8 mouse cellular contexts compared by ENCODE assay signal in genomic region chr2:118972687-118973376, GRCm38 (mm10). TPM values are rescaled to one million over a fixed set of nuclear protein-coding genes. Genes with fewer than 3 reads are reported as not detected.
DNase-seq lines count a peak whose midpoint lies in the region; ATAC-seq and TF ChIP-seq lines count a peak whose summit lies in the region.

No protein-coding gene starts in this region.

- 0 out of 2 replicates have a peak, but pooled peaks have one; percentile 25 for TF ChIP-seq EP300 in heart, adult 2 months (IDR thresholded peaks at IDR 0.05; ENCODE audit: insufficient read depth, low read depth, low read length)

- TF ChIP-seq POLR2A in heart, adult 2 months (IDR thresholded peaks at IDR 0.05; ENCODE audit: insufficient read depth, low read depth, low read length): no peak

- WGBS in embryonic facial prominence, embryonic 13.5 days: under 1% methylated on average over 33 of the region's 33 CpGs
- WGBS in heart, adult 2 months: 2% methylated on average over 33 of the region's 33 CpGs
- 2% methylated on average over 33 of the region's 33 CpGs for WGBS in limb, embryonic 12.5 days
- 1% methylated on average over 33 of the region's 33 CpGs for WGBS in midbrain, embryonic 14.5 days

- peak; percentile 85 for DNase-seq in 416B (ENCODE audit: low read depth)
- peak; percentile 72 to 79 for DNase-seq in adrenal gland, postnatal 4 days (ENCODE audit: low spot score in 2 of 2)
- DNase-seq in heart, adult 2 months: peak; percentile 89 to 91
- DNase-seq in kidney, adult 8-10 months: peak; percentile 76 to 89
- DNase-seq in midbrain, embryonic 14.5 days: peak; percentile 93
- DNase-seq in spleen, adult 12 weeks (ENCODE audit: low spot score): peak; percentile 74

- ATAC-seq in embryonic facial prominence, embryonic 13.5 days (ENCODE audit: insufficient number of reproducible peaks, insufficient read depth, low FRiP score, low TSS enrichment, low read depth): no peak
- ATAC-seq in limb, embryonic 12.5 days (ENCODE audit: insufficient number of reproducible peaks, insufficient read depth, low FRiP score, low TSS enrichment, low read depth): peak; percentile 77; the same call in 1 of the 2 replicates
- ATAC-seq in midbrain, embryonic 14.5 days (ENCODE audit: low FRiP score, low TSS enrichment): peak; percentile 69

- 0 out of 2 replicates have a peak, but pooled peaks have one; percentile 100 for TF ChIP-seq CTCF in heart, adult 2 months (IDR thresholded peaks at IDR 0.05)

- no peaks in the 10 kb centered on the region for H3K9me3 ChIP-seq in embryonic facial prominence, embryonic 13.5 days
- no peaks in the 10 kb centered on the region for H3K9me3 ChIP-seq in limb, embryonic 12.5 days
- no peaks in the 10 kb centered on the region for H3K9me3 ChIP-seq in midbrain, embryonic 14.5 days (ENCODE audit: control insufficient read depth, low read length)

- H3K79me2 ChIP-seq in heart, adult 2 months (replicated peaks; ENCODE audit: control insufficient read depth, insufficient read depth, low read length): no peaks in the 10 kb centered on the region

- intact Hi-C loops in heart, adult 2 months (cut with DNase I): loop anchor here (1.0 to 10.0 kb wide), 4 partner anchors 70 to 338 kb away; partner anchors contain the start of genes Ivd and Knstrn

- peak overlapping the region; percentile 80 for H3K4me2 ChIP-seq in embryonic facial prominence, embryonic 13.5 days
- H3K4me2 ChIP-seq in limb, embryonic 12.5 days: peak overlapping the region; percentile 73
- peak overlapping the region; percentile 68 for H3K4me2 ChIP-seq in midbrain, embryonic 14.5 days (ENCODE audit: low read length)

- no peaks in the 10 kb centered on the region for H3K36me3 ChIP-seq in embryonic facial prominence, embryonic 13.5 days
- no peaks in the 10 kb centered on the region for H3K36me3 ChIP-seq in heart, adult 2 months (ENCODE audit: control insufficient read depth, insufficient read depth, low read length)
- no peaks in the 10 kb centered on the region for H3K36me3 ChIP-seq in limb, embryonic 12.5 days
- H3K36me3 ChIP-seq in midbrain, embryonic 14.5 days (ENCODE audit: control insufficient read depth, insufficient read depth, low read length): no peaks in the 10 kb centered on the region

- peak overlapping the region; percentile 64 for H3K9ac ChIP-seq in embryonic facial prominence, embryonic 13.5 days
- H3K9ac ChIP-seq in heart, adult 2 months (ENCODE audit: low read depth, low read length): peak overlapping the region; percentile 48
- peak overlapping the region; percentile 51; the same call in 1 of the 2 replicates for H3K9ac ChIP-seq in limb, embryonic 12.5 days (replicated peaks)
- peak overlapping the region; percentile 48; the same call in 1 of the 2 replicates for H3K9ac ChIP-seq in midbrain, embryonic 14.5 days (replicated peaks; ENCODE audit: low read length)

- H3K27ac ChIP-seq in embryonic facial prominence, embryonic 13.5 days: no peak overlapping the region
- no peak overlapping the region for H3K27ac ChIP-seq in heart, adult 2 months
- no peak overlapping the region for H3K27ac ChIP-seq in limb, embryonic 12.5 days
- no peak overlapping the region for H3K27ac ChIP-seq in midbrain, embryonic 14.5 days (replicated peaks; ENCODE audit: low read depth, low read length)

- H3K4me3 ChIP-seq in embryonic facial prominence, embryonic 13.5 days: peak overlapping the region; percentile 45
- H3K4me3 ChIP-seq in heart, adult 2 months: peak overlapping the region; percentile 38
- peak overlapping the region; percentile 37 for H3K4me3 ChIP-seq in limb, embryonic 12.5 days (replicated peaks)
- peak overlapping the region; percentile 33 for H3K4me3 ChIP-seq in midbrain, embryonic 14.5 days (replicated peaks; ENCODE audit: low read depth, low read length)

- H3K27me3 ChIP-seq in embryonic facial prominence, embryonic 13.5 days: peaks cover 59% of the 10 kb centered on the region
- H3K27me3 ChIP-seq in heart, adult 2 months (ENCODE audit: control insufficient read depth, insufficient read depth, low read length): no peaks in the 10 kb centered on the region
- peaks cover 55% of the 10 kb centered on the region for H3K27me3 ChIP-seq in limb, embryonic 12.5 days
- H3K27me3 ChIP-seq in midbrain, embryonic 14.5 days (ENCODE audit: control insufficient read depth, insufficient read depth, low read length): peaks cover 39% of the 10 kb centered on the region

- peaks cover 17% of the 10 kb centered on the region for H3K4me1 ChIP-seq in embryonic facial prominence, embryonic 13.5 days
- peaks cover 3% of the 10 kb centered on the region; the same call in 1 of the 2 replicates for H3K4me1 ChIP-seq in heart, adult 2 months (ENCODE audit: control insufficient read depth, insufficient read depth, low read length)
- H3K4me1 ChIP-seq in limb, embryonic 12.5 days (replicated peaks): peaks cover 10% of the 10 kb centered on the region
- peaks cover 6% of the 10 kb centered on the region for H3K4me1 ChIP-seq in midbrain, embryonic 14.5 days (ENCODE audit: control insufficient read depth, insufficient read depth, low read length)

RNA-seq across cellular contexts. Expression of gene Chst14, which starts 46.5 kb away (rescaled TPM):
- 10 to 100 TPM; 23.0 to 24.5 TPM for total RNA-seq in adrenal gland, postnatal 4 days (2021)
- polyA plus RNA-seq in embryonic facial prominence, embryonic 13.5 days (2015; fragmentation: Nextera tagmentation; extraction: Ambion mirVana): 48.8 and 54.9 TPM in 2 replicates
- 1 to 10 TPM; 7.8 to 8.2 TPM for total RNA-seq in heart, adult 2 months (2021)
- polyA plus RNA-seq in heart, adult 2 months (2012; rRNA removed): 9.5 and 10.4 TPM in 2 replicates
- polyA plus RNA-seq in limb, embryonic 12.5 days (2016; fragmentation: Nextera tagmentation; extraction: Ambion mirVana): 42.9 and 45.6 TPM in 2 replicates
- polyA plus RNA-seq in midbrain, embryonic 14.5 days (2014; fragmentation: Nextera tagmentation; extraction: Ambion mirVana): 3.0 and 7.1 TPM in 2 replicates

RNA-seq across cellular contexts. Expression of gene Ccdc32, which starts 56.4 kb away (rescaled TPM):
- total RNA-seq in adrenal gland, postnatal 4 days (2021): 10 to 100 TPM; 20.0 to 20.2 TPM
- polyA plus RNA-seq in embryonic facial prominence, embryonic 13.5 days (2015; fragmentation: Nextera tagmentation; extraction: Ambion mirVana): 25.4 and 25.7 TPM in 2 replicates
- 10 to 100 TPM in 1 of 2 experiments, 1 to 10 TPM in 1; 9.7 to 10.9 TPM for total RNA-seq in heart, adult 2 months (2021)
- 5.2 and 10.8 TPM in 2 replicates for polyA plus RNA-seq in heart, adult 2 months (2012; rRNA removed)
- 20.0 and 21.8 TPM in 2 replicates for polyA plus RNA-seq in limb, embryonic 12.5 days (2016; fragmentation: Nextera tagmentation; extraction: Ambion mirVana)
- 37.0 and 40.6 TPM in 2 replicates for polyA plus RNA-seq in midbrain, embryonic 14.5 days (2014; fragmentation: Nextera tagmentation; extraction: Ambion mirVana)
